Mouse (Mus musculus): ENCODE measurements around the gene Mars2. TPM values are rescaled to one million over a fixed set of nuclear protein-coding genes. Genes with fewer than 3 reads are reported as not detected.

Gene Mars2
- polyA plus RNA-seq, 1 experiment, result 4.3 TPM

DNA sequence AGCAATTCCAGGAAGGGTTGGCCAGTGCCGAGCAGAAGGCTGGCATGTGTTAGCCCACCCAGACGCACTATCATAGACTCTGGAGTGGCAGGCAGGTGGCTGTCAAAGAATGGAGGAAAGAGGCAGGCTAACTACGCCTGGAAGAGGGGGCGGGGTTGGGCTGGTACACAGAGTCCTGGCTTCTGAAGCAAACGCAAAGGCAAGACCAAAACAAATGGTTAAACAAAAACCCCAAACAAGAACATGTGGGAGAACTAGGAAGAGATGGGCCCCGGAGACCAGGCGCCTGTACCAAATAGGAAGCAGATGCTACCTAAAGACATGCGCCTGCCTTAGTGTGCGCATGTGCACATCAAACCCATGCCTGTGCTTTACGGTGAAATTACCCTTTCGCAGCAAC lies 12.9 kb upstream of the Mars2 start:
- TF ChIP-seq CTCF (IDR thresholded peaks at IDR 0.05; ENCODE audit: borderline replicate concordance, extremely low read depth, insufficient read depth, insufficient read length) (no peak), POLR2A (IDR thresholded peaks at IDR 0.05; ENCODE audit: borderline replicate concordance, extremely low read depth, insufficient read depth, insufficient read length, poor library complexity, severe bottlenecking) (no peak)
- peak; percentile 82 for DNase-seq (ENCODE audit: low read depth)

- peak; percentile 64 for DNase-seq (ENCODE audit: low read depth)
- TF ChIP-seq CTCF (IDR thresholded peaks at IDR 0.05; ENCODE audit: borderline replicate concordance, extremely low read depth, insufficient read depth, insufficient read length), result no peak
- TF ChIP-seq POLR2A (IDR thresholded peaks at IDR 0.05; ENCODE audit: borderline replicate concordance, extremely low read depth, insufficient read depth, insufficient read length, poor library complexity, severe bottlenecking), result no peak
These were observed 11.6 kb upstream of the Mars2 start for GRCm38 (mm10) chr1:55225398-55225797.

DNA sequence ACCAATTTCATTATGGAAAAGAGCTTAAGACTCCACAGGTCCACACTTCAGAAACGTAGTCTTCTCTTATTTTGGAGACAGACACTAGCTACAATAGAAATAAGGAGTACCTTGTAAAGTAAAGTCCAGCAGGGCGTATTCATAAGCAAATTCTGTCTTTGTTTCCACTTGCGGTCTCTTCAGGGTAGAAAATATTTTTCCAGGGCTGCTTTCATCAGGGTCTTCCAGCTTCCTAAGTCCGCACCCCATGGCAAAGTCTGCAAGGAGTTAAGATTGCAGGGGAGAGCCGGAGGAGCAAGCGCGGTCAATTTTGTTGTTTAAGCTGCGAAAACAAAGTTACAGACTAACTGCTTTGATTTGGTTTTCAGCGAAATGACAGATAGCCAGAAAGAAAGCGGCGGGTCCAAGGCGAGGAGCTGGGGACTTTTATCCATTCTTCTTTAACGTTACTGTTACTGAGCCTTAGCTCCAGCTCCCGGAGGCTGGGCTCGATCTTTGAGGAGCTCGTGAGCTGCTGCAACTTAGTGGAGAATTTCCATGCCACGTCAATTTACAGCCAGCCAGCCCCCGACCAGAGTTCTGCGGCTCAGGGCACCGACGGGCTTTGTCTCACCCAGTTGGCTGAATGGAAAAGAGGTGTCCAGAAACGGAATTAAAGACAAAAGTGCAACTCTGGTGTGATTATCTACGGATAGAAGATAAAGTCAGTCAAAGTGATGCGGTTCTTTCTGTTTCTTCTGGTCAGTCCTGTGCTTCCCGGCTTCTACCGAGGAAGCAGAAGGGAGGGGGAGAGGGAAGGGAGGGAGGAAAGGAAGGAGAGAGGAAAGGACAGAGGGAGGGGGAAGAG lies 10.7 kb upstream of the Mars2 start, which contains the start of gene Rftn2:
Gene Rftn2, minus strand, starts transcription at position 772 of the 847 bp plus-strand sequence.
- TF ChIP-seq CTCF (IDR thresholded peaks at IDR 0.05; ENCODE audit: borderline replicate concordance, extremely low read depth, insufficient read depth, insufficient read length) (no peak), POLR2A (IDR thresholded peaks at IDR 0.05; ENCODE audit: borderline replicate concordance, extremely low read depth, insufficient read depth, insufficient read length, poor library complexity, severe bottlenecking) (no peak)
- peak; percentile 60 for DNase-seq (ENCODE audit: low read depth)

DNA sequence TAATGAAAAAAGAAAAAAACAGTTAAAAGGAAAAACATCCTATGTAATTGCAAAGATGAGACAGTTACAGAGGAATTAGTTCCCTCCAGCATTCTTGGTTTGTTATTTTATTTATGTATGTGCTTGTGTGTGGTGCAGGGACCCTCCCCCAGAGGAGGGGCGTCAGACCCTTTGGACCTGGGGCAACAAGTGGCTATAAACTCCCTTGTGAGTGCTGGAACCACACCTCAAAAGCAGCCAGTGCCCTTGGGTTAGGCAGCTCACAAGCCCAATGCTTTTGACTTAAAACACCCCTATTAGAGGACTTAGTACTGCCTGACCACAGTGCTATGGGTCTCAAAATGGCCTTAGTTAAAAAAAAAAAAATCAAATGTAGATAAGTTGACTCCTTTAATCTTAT lies 9.6 kb upstream of the Mars2 start:
- TF ChIP-seq CTCF (IDR thresholded peaks at IDR 0.05; ENCODE audit: borderline replicate concordance, extremely low read depth, insufficient read depth, insufficient read length), result no peak
- no peak for TF ChIP-seq POLR2A (IDR thresholded peaks at IDR 0.05; ENCODE audit: borderline replicate concordance, extremely low read depth, insufficient read depth, insufficient read length, poor library complexity, severe bottlenecking)
- DNase-seq (ENCODE audit: low read depth), result no peak

DNA sequence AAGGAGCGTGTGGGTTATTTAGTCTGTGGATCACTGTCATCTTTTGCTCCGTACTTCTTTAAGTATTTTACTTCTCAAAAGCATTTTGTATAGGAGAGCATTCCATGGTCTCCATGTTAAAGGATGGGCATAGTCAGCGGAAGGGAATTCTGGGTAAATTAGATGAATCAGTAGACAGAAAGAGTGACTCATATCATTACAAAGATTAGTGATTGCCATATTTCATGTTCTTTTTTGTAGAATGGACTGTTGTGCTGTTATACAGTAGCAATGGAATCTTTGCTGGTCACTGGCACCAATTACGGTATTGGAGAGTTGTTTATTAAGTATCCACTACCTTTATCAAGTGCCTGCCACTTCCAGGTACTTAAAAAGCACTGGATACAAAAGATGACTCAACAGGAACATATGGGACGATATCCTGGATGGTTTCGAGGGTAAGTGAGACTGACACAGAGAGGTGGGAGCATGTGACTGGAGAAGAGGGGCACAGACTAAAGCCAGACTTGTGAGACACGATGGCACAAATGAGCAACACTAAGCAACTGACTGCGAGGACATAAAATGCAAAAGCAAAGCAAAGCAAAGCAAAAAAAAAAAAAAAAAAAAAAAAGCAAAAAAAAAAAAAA lies 8.6 kb upstream of the Mars2 start:
- no peak for DNase-seq (ENCODE audit: low read depth)
- TF ChIP-seq CTCF (IDR thresholded peaks at IDR 0.05; ENCODE audit: borderline replicate concordance, extremely low read depth, insufficient read depth, insufficient read length) (no peak), POLR2A (IDR thresholded peaks at IDR 0.05; ENCODE audit: borderline replicate concordance, extremely low read depth, insufficient read depth, insufficient read length, poor library complexity, severe bottlenecking) (no peak)

DNA sequence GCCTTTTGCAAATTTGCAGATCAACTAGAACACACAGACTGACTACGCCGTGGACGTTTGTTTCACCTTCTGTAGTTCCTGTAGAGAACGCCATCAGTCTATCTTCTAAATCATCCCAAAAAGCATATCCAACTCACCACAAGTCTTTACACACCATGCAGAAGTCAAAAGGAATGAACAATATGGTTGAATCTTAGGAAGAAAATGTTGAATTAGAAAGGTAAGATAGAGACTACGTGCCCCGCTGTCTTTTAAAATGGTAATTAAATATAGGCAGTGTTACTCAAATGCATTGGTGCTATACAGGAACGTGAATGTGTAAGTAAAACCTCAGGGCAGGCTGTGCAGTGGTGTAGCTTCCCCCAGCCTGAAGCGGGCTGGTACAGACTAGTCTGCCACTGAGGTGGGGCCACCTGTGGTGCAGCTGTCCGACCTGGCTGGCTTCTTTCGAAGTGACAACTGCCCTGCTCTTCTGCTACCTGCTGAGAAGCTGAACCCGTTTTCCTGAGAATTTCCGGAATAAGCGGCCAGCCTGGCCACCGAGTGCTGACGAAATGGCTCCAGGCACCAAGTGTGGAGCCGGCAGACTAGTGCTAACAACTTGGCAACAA lies 2.0 kb upstream of the Mars2 start:
- no peak for TF ChIP-seq CTCF (IDR thresholded peaks at IDR 0.05; ENCODE audit: borderline replicate concordance, extremely low read depth, insufficient read depth, insufficient read length)
- no peak for TF ChIP-seq POLR2A (IDR thresholded peaks at IDR 0.05; ENCODE audit: borderline replicate concordance, extremely low read depth, insufficient read depth, insufficient read length, poor library complexity, severe bottlenecking)
- no peak for DNase-seq (ENCODE audit: low read depth)

DNA sequence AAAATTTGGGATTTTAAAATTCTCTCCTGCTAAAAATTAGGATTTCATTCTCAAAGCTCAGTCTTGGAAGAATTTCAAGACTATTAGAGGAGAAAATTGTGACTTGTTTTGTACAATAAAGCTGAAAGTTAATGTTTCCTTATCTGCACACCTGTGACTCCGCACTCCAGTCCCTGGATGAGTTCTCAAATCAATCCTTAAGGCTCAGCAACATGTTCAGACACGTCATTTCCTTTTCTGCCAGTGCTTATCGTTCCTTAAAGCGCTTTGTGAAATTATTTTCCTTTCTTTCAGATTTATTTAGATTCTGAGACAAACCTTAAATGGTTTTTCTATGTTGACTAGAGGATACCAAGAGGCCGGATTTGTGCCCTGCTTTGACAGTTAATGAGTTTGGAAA lies 490 bp upstream of the Mars2 start:
- DNase-seq (ENCODE audit: low read depth), result no peak
- TF ChIP-seq POLR2A (IDR thresholded peaks at IDR 0.05; ENCODE audit: borderline replicate concordance, extremely low read depth, insufficient read depth, insufficient read length, poor library complexity, severe bottlenecking) (no peak), CTCF (IDR thresholded peaks at IDR 0.05; ENCODE audit: borderline replicate concordance, extremely low read depth, insufficient read depth, insufficient read length) (no peak)

GRCm38 (mm10) chr1:55237643-55238161 lies 725 bp downstream of the Mars2 start:
- peak; percentile 47 for DNase-seq (ENCODE audit: low read depth)
- no peak for TF ChIP-seq CTCF (IDR thresholded peaks at IDR 0.05; ENCODE audit: borderline replicate concordance, extremely low read depth, insufficient read depth, insufficient read length)
- TF ChIP-seq POLR2A (IDR thresholded peaks at IDR 0.05; ENCODE audit: borderline replicate concordance, extremely low read depth, insufficient read depth, insufficient read length, poor library complexity, severe bottlenecking), result no peak

DNA sequence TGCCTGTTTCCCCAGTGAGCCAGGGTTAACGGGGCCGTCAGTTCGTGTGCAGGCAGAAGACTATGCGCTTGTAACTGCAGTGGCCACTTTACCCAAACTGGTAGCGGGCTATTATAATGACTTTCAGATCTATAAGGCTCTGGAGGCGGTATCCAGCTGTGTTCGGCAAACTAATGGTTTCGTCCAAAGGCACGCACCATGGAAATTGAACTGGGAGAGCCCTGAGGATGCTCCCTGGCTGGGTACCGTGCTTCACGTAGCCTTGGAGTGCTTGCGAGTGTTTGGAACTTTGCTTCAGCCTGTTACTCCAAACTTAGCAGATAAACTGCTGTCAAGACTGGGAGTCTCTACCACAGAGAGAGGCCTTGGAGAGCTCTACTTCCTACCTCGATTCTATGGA lies 1.5 kb downstream of the Mars2 start:
- TF ChIP-seq CTCF (IDR thresholded peaks at IDR 0.05; ENCODE audit: borderline replicate concordance, extremely low read depth, insufficient read depth, insufficient read length) (no peak), POLR2A (IDR thresholded peaks at IDR 0.05; ENCODE audit: borderline replicate concordance, extremely low read depth, insufficient read depth, insufficient read length, poor library complexity, severe bottlenecking) (no peak)
- DNase-seq (ENCODE audit: low read depth), result no peak

DNA sequence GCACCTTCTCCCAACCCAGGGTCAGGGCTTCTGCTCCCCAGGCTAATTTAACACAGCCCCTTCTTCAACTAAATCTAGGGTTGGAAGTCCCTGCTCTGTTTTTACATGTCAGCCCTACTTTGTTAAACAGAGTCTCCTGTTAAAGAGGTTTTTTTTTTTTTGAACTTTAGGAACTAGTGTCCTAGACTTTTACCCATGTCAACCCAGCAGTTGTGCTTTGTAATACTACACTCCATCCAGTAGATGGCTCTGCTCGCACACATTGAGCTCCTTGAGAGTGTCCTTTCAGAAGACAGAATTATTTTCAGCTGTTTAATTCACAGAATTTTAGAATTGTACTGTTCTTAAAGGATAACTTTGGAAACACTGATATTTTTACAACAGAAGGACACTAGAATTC lies 2.3 kb downstream of the Mars2 start:
- DNase-seq (ENCODE audit: low read depth), result peak; percentile 85
- TF ChIP-seq CTCF (IDR thresholded peaks at IDR 0.05; ENCODE audit: borderline replicate concordance, extremely low read depth, insufficient read depth, insufficient read length), result peak; percentile 68; the same call in 1 of the 2 replicates
- TF ChIP-seq POLR2A (IDR thresholded peaks at IDR 0.05; ENCODE audit: borderline replicate concordance, extremely low read depth, insufficient read depth, insufficient read length, poor library complexity, severe bottlenecking), result no peak

- DNase-seq (ENCODE audit: low read depth), result no peak
- TF ChIP-seq CTCF (IDR thresholded peaks at IDR 0.05; ENCODE audit: borderline replicate concordance, extremely low read depth, insufficient read depth, insufficient read length), result no peak
- TF ChIP-seq POLR2A (IDR thresholded peaks at IDR 0.05; ENCODE audit: borderline replicate concordance, extremely low read depth, insufficient read depth, insufficient read length, poor library complexity, severe bottlenecking), result no peak
These were observed 9.4 kb downstream of the Mars2 start for GRCm38 (mm10) chr1:55246374-55246773.

Measured in brain, embryonic 14.5 days (tissue).